Mouse (Mus musculus) hindbrain, embryonic 11.5 days (tissue): ENCODE measurements at regions not wholly inside any gene's neighbourhood (a gene's known extent, or its start where the extent isn't known, plus 50 kb on each side); places are given as distances from the start of the nearest gene placed in this dataset.

ENCODE experiments used
- ATAC-seq: fragments of 200-750 bp; cut with Nextera tagmentation; 2 replicates; pipeline ENCODE4 v1.8.0; 2017; ENCODE audit warnings: mild to moderate bottlenecking, moderate TSS enrichment, moderate library complexity; ENCODE audit not compliant: low FRiP score
- DNase-seq: peaks from one replicate; pipeline ENCODE4 v3.0.0-alpha.2; 2015; ENCODE audit warnings: low spot score
- H3K27ac ChIP-seq: fragments of 300-500 bp; sonication (generic); 2 replicates; pipeline ENCODE4 v1.5.1; 2014; ENCODE audit warnings: mild to moderate bottlenecking, low read depth, low read length
- H3K27me3 ChIP-seq: fragments of 300-500 bp; sonication (generic); 2 replicates; pipeline ENCODE4 v1.6.1; 2014; ENCODE audit warnings: mild to moderate bottlenecking, low read length, moderate library complexity, mixed read lengths; ENCODE audit not compliant: control insufficient read depth, insufficient read depth
- H3K36me3 ChIP-seq: fragments of 300-500 bp; sonication (generic); 2 replicates; pipeline ENCODE4 v1.6.1; 2014; ENCODE audit warnings: mild to moderate bottlenecking, low read length, moderate library complexity, mixed read lengths; ENCODE audit not compliant: control insufficient read depth, insufficient read depth
- H3K4me1 ChIP-seq: fragments of 300-500 bp; sonication (generic); replicated peaks from 2 replicates; pipeline ENCODE4 v1.6.1; 2014; ENCODE audit warnings: low read length, mixed read lengths; ENCODE audit not compliant: control insufficient read depth, insufficient read depth
- H3K4me2 ChIP-seq: fragments of 300-500 bp; sonication (generic); replicated peaks from 2 replicates; pipeline ENCODE4 v1.6.1; 2014; ENCODE audit warnings: mild to moderate bottlenecking, low read depth, low read length
- H3K4me3 ChIP-seq: fragments of 300-500 bp; sonication (generic); 2 replicates; pipeline ENCODE4 v1.5.1; 2014; ENCODE audit warnings: low read depth, low read length
- H3K9ac ChIP-seq: fragments of 300-500 bp; sonication (generic); 2 replicates; pipeline ENCODE4 v1.6.1; 2014; ENCODE audit warnings: low read depth, low read length
- H3K9me3 ChIP-seq: fragments of 300-500 bp; sonication (generic); 2 replicates; pipeline ENCODE4 v1.6.1; 2016; ENCODE audit warnings: low read length; ENCODE audit not compliant: control insufficient read depth
- WGBS: fragments of 180-500 bp; shearing (Covaris S2); extraction: QIAGEN DNeasy Blood & Tissue Kit; methylation state at CpG from one replicate; pipeline ENCODE4 v1.1.7; 2014; 5-methylcytosine and 5-hydroxymethylcytosine counted together

DNA sequence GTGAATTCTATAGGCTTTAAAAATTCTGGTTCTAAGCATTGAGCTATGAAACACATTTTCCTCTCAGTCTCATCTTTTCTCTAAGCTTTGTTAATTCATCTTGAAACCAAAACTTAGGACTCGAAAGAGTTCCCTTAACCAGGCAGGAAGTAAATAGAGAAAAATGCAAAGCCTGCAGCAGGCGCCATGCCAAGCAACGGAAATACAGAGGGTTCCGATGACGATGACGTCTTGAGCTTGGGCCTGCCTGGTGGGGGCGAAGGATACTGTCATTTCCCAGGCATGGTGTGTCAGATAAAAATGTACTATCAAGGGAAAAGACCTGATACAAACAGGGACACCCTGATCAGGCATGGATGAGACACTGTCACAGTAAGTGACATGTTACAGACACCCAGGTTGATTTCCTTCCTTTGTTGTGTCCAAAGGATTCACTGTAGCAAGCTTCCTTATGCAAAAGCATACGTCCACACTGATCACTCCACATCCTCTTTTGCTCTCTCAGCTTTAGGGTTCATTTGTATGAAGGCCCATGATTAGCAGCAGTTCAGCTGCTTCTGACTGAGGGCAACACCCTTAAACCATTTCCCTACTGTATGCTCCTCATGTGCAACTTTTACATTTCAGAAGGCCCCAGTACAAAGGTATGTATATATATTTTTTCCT lies 135.0 kb downstream of the Cemip2 start:
- WGBS, result 91% methylated on average over 8 of the region's 8 CpGs
- DNase-seq (no peak), ATAC-seq (no peak)
- Histone ChIP-seq H3K9me3 (no peaks in the 10 kb centered on the region), H3K27me3 (no peaks in the 10 kb centered on the region), H3K36me3 (no peaks in the 10 kb centered on the region), H3K27ac (no peak overlapping the region), H3K4me3 (no peak overlapping the region), H3K9ac (no peak overlapping the region), H3K4me2 (no peak overlapping the region), H3K4me1 (no peaks in the 10 kb centered on the region)

DNA sequence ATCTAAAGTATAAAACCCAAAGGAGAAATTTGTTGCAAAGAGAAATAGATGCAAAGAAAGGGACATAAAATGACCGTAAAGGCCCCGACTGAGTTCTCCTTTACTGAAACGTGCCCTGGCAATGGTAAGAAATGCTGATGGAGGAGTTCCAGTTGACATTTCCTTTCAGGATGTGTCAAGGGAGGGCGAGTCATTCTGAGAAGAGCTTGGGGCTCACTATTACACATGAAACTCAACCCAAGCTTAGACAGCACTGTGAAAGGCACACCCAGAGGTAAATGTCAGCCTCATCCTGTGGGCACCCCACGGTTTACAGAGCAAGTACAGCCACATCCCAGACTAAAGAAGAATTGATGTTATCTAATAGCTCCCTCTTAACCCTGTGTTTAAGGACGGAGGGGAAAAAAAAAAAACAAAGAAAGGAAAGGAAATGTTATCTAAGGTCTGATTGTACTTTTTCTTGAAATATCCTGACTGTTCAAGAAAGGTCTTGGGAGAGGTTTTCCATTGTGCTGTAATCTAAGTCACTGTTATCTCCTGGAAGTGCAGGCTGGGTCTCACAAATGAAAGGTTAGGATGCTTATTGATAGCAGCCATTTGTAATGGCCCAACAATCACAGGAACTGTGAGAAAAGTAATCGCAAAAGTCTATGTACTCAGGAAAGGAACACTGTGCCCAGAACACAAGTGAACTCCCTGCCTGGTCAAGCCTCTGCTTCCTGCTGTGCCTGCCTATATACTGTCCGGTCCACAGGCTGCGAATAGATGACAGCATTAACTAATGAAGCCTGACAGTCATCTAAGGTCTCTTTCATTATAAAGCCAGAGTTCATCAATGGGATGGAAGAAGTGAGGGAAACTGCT lies 135.8 kb downstream of the Cemip2 start:
- Histone ChIP-seq H3K4me3 (no peak overlapping the region), H3K9ac (no peak overlapping the region), H3K9me3 (no peaks in the 10 kb centered on the region), H3K4me1 (no peaks in the 10 kb centered on the region), H3K27me3 (no peaks in the 10 kb centered on the region), H3K36me3 (no peaks in the 10 kb centered on the region), H3K27ac (no peak overlapping the region), H3K4me2 (no peak overlapping the region)
- ATAC-seq (no peak), DNase-seq (no peak)
- 52% methylated on average over 9 of the region's 9 CpGs for WGBS

DNA sequence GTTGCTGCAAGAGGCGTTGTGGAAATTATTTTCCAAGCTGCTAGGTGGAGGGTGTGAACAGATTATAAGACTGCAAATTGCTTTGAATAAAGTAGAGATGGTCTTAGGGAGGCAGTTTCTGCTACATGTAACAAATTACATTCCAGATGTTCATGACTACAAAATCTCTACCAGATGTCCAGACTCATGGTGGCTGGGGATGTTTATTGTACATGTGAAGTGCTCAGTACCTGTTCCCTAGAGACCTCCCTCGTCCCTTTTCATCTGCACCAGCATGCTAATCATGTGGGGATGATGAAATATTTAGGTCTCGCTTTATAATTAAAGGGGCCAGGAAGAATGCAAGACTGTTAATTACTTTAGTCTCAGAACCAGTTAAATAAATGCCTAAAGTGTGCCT lies 136.5 kb downstream of the Cemip2 start:
- H3K36me3 ChIP-seq, result no peaks in the 10 kb centered on the region
- WGBS, result 54% methylated on average over 3 of the region's 3 CpGs
- ATAC-seq (no peak), DNase-seq (no peak)
- no peak overlapping the region for H3K27ac ChIP-seq
- H3K9me3 ChIP-seq, result no peaks in the 10 kb centered on the region
- no peak overlapping the region for H3K4me3 ChIP-seq
- H3K4me2 ChIP-seq, result no peak overlapping the region
- H3K27me3 ChIP-seq, result no peaks in the 10 kb centered on the region
- H3K9ac ChIP-seq, result no peak overlapping the region
- H3K4me1 ChIP-seq, result no peaks in the 10 kb centered on the region

DNA sequence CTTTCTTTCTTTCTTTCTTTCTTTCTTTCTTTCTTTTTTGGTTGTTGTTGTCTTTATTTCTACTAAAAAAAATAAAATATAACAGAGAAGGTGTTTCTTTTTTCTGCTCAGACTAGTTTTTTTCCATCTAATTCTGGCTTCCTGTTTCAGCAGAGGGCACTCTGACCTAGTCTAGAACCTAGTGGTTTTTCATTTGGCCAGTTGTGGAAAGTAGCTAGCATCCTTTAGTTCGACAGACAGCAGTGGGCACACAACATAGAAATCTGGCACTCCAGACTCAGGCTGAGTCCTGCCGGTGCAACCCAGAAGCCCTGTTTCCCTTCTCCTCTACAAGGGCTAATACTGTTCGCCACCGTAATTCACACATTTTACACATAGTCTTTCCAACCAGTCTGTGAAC lies 140.0 kb downstream of the Cemip2 start:
- Histone ChIP-seq H3K9ac (no peak overlapping the region), H3K4me2 (no peak overlapping the region), H3K27me3 (no peaks in the 10 kb centered on the region), H3K36me3 (no peaks in the 10 kb centered on the region), H3K4me1 (no peaks in the 10 kb centered on the region), H3K9me3 (no peaks in the 10 kb centered on the region), H3K27ac (no peak overlapping the region), H3K4me3 (no peak overlapping the region)
- WGBS, result 86% methylated on average over 4 of the region's 4 CpGs
- DNase-seq (no peak), ATAC-seq (no peak)

DNA sequence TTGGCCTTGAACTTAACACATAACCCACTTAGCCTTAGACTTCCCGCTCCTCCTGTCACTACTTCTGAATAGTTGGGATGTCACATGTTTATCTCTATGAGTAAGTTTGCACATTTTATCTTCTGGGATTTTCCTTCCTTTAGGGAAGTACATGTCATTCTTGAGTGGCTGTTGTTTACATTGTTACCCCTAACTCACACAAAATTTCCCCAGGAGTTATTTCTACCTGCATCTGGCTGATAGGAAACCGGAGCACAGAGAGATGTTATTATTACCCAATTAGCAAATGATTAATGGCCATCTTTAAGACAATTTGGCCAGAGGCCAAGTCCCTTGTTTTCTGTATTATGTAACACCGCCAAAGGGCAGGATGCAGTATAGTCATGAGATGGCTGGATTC lies 140.9 kb downstream of the Cemip2 start:
- no peak for DNase-seq
- Histone ChIP-seq H3K4me2 (no peak overlapping the region), H3K9me3 (no peaks in the 10 kb centered on the region), H3K4me1 (no peaks in the 10 kb centered on the region), H3K27ac (no peak overlapping the region), H3K27me3 (no peaks in the 10 kb centered on the region), H3K9ac (no peak overlapping the region), H3K4me3 (no peak overlapping the region), H3K36me3 (no peaks in the 10 kb centered on the region)
- WGBS, result 77% methylated on average over 3 of the region's 3 CpGs
- ATAC-seq, result no peak

DNA sequence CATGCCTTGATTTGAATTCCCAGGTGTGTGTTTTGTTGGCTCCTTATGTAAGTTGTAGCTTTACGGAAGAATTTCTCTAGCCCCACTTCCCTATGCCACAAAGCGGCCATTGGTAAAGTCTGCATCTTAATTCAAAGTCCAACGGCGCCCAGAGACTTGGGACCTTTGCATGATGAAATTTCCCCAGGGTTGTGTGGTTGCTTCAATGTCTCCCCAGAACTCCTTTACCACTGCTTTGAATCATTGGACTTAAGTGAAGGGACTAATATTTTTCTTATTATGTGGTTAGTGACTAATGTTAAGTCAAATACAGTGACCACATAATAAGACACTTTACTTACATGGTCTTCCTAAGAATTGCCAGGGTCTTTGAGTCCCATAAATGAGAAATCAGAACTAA lies 162.0 kb downstream of the Cemip2 start:
- no peaks in the 10 kb centered on the region for H3K27me3 ChIP-seq
- H3K9me3 ChIP-seq, result no peaks in the 10 kb centered on the region
- H3K9ac ChIP-seq, result no peak overlapping the region
- no peak overlapping the region for H3K4me3 ChIP-seq
- no peaks in the 10 kb centered on the region for H3K36me3 ChIP-seq
- ATAC-seq (no peak), DNase-seq (no peak)
- H3K4me1 ChIP-seq, result no peaks in the 10 kb centered on the region
- no peak overlapping the region for H3K4me2 ChIP-seq
- no peak overlapping the region for H3K27ac ChIP-seq
- 86% methylated on average over 4 of the region's 4 CpGs for WGBS

DNA sequence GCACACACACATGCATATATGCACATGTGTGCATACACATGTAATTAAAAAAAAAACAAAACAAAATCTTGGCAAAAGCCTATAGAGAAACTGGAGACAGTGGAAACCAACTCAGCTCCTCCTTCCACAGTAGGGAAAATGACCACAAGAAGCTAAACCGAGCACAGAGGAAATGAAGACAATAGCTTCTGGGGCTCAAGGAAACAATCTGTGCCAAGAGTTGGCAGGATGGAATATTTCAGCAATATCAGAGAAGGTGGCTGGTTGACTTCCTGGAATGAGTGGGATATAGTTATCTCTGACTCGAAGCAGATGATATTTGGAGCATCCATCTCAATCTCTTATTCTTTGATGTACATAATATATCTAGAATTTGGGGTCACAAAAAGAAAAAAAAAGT lies 163.6 kb downstream of the Cemip2 start:
- H3K4me1 ChIP-seq, result no peaks in the 10 kb centered on the region
- WGBS, result 81% methylated on average over 2 of the region's 2 CpGs
- no peak overlapping the region for H3K9ac ChIP-seq
- H3K4me2 ChIP-seq, result no peak overlapping the region
- H3K27ac ChIP-seq, result no peak overlapping the region
- H3K36me3 ChIP-seq, result no peaks in the 10 kb centered on the region
- DNase-seq (no peak), ATAC-seq (no peak)
- H3K9me3 ChIP-seq, result no peaks in the 10 kb centered on the region
- no peaks in the 10 kb centered on the region for H3K27me3 ChIP-seq
- no peak overlapping the region for H3K4me3 ChIP-seq

DNA sequence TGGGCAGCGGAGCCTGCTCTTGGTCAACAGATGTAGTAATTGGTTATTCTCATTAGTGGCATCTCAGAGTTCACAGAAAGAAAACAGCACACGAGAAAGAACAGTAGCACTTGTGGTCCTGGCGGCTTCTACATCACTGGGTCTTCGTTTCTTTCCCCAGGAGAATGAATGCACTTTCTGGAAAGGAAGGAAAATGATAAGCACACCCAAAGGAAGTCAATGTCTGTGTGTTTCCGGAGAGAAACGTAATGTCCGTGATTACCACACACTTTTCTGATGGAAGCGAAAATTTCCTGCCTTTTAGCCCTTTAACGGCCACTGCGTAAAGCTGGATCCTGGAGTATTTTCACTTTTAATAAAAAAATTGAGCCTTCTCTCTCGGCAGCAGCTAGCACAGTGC lies 164.1 kb downstream of the Cemip2 start:
- WGBS, result 84% methylated on average over 11 of the region's 11 CpGs
- no peaks in the 10 kb centered on the region for H3K9me3 ChIP-seq
- ATAC-seq (no peak), DNase-seq (no peak)
- no peaks in the 10 kb centered on the region for H3K27me3 ChIP-seq
- H3K4me2 ChIP-seq, result no peak overlapping the region
- H3K4me3 ChIP-seq, result no peak overlapping the region
- H3K36me3 ChIP-seq, result no peaks in the 10 kb centered on the region
- H3K9ac ChIP-seq, result no peak overlapping the region
- H3K27ac ChIP-seq, result no peak overlapping the region
- H3K4me1 ChIP-seq, result no peaks in the 10 kb centered on the region

DNA sequence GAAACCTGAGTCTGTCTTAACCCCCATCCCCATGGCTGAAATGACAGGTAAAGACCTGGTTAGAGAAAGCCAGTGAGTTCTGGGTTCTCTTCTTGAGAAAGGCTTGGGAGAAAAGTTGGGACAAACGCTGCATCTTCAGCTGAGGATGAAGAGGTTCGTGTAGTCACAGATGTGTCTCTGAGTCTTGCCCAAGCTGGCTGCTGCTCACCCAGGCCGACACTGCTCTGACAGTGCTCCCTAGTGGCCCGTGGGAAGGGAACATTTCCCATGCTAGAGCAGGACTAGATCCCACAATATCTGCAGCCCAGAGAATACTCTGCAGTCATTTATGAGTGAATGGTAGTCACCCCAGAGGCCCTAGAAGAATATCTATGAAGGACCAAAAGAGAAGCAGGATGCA lies 165.3 kb downstream of the Cemip2 start:
- H3K27ac ChIP-seq, result no peak overlapping the region
- no peaks in the 10 kb centered on the region for H3K36me3 ChIP-seq
- ATAC-seq, result no peak
- no peak for DNase-seq
- H3K4me3 ChIP-seq, result no peak overlapping the region
- H3K9ac ChIP-seq, result no peak overlapping the region
- H3K27me3 ChIP-seq, result no peaks in the 10 kb centered on the region
- 75% methylated on average over 4 of the region's 4 CpGs for WGBS
- no peaks in the 10 kb centered on the region for H3K9me3 ChIP-seq
- no peaks in the 10 kb centered on the region for H3K4me1 ChIP-seq
- H3K4me2 ChIP-seq, result no peak overlapping the region
